Mouse (Mus musculus) liver, embryonic 14.5 days (tissue): ENCODE measurements around the gene Cdca7l. TPM values are rescaled to one million over a fixed set of nuclear protein-coding genes. Genes with fewer than 3 reads are reported as not detected.

Source experiments
- ATAC-seq: fragments of 200-750 bp; cut with Nextera tagmentation; 2 replicates; pipeline ENCODE4 v1.8.0; 2017; ENCODE audit warnings: moderate number of reproducible peaks, mild to moderate bottlenecking, moderate library complexity; ENCODE audit not compliant: insufficient read depth
- DNase-seq, 3 experiments: peaks; one replicate each; pipeline ENCODE4 v3.0.0-alpha.2; 2012 to 2013; ENCODE audit warnings: low read depth in 3 of 3, low spot score in 3 of 3
- H3K27ac ChIP-seq: fragments of 300-500 bp; sonication (generic); 2 replicates; pipeline ENCODE4 v1.5.1; 2014; ENCODE audit warnings: moderate library complexity, mild to moderate bottlenecking, control low read depth, inconsistent platforms
- H3K27me3 ChIP-seq: fragments of 300-500 bp; sonication (generic); 2 replicates; pipeline ENCODE4 v1.6.1; 2014; ENCODE audit warnings: mild to moderate bottlenecking, low read length, moderate library complexity; ENCODE audit not compliant: control insufficient read depth, insufficient read depth
- H3K36me3 ChIP-seq: fragments of 300-500 bp; sonication (generic); replicated peaks from 2 replicates; pipeline ENCODE4 v1.6.1; 2014; ENCODE audit warnings: low read depth; ENCODE audit not compliant: control insufficient read depth, insufficient read depth
- H3K4me1 ChIP-seq, 2 experiments: fragments of 200-500 bp in 1 of 2; fragments of 300-500 bp in 1 of 2; sonication (generic) in 1 of 2; replicated peaks; 2 replicates each; pipeline ENCODE4 v1.6.1; 2012 to 2014; ENCODE audit warnings: antibody characterized with exemption in 1 of 2, inconsistent platforms in 1 of 2, low read length in 1 of 2; ENCODE audit not compliant: control insufficient read depth in 2 of 2, insufficient read depth in 2 of 2
- H3K4me2 ChIP-seq: fragments of 300-500 bp; sonication (generic); 2 replicates; pipeline ENCODE4 v1.6.1; 2014; ENCODE audit warnings: low read depth, mild to moderate bottlenecking, control low read depth, moderate library complexity
- H3K4me3 ChIP-seq, 2 experiments: fragments of 200-500 bp in 1 of 2; fragments of 300-500 bp in 1 of 2; sonication (generic) in 1 of 2; 2 replicates each; pipeline ENCODE4 v1.5.1; 2012 to 2014; ENCODE audit warnings: low read depth in 2 of 2, low read length in 2 of 2, mild to moderate bottlenecking in 2 of 2, control low read depth in 1 of 2, inconsistent platforms in 1 of 2, moderate library complexity in 1 of 2; ENCODE audit not compliant: insufficient read depth in 1 of 2
- H3K9ac ChIP-seq: fragments of 300-500 bp; sonication (generic); replicated peaks from 2 replicates; pipeline ENCODE4 v1.6.1; 2014; ENCODE audit warnings: mild to moderate bottlenecking, control low read depth, moderate library complexity
- H3K9me3 ChIP-seq: fragments of 300-500 bp; sonication (generic); 2 replicates; pipeline ENCODE4 v1.6.1; 2016; ENCODE audit warnings: low read length, mixed read lengths; ENCODE audit not compliant: control insufficient read depth
- CTCF ChIP-seq: IDR thresholded peaks from 2 replicates; pipeline ENCODE4 v1.5.1; 2016; ENCODE audit warnings: antibody characterized with exemption, low read depth, control low read depth
- EP300 ChIP-seq: IDR thresholded peaks from 2 replicates; pipeline ENCODE4 v1.6.1; 2016; ENCODE audit warnings: antibody characterized with exemption, low read depth
- WGBS: fragments of 180-500 bp; shearing (Covaris S2); extraction: QIAGEN DNeasy Blood & Tissue Kit; methylation state at CpG from one replicate; pipeline ENCODE4 v1.1.7; 2014; ENCODE audit not compliant: insufficient replicate concordance; 5-methylcytosine and 5-hydroxymethylcytosine counted together
- polyA plus RNA-seq, 2 experiments: library from polyadenylated mRNA; depleted of rRNA in 1 of 2; stranded (reverse) in 1 of 2; unstranded in 1 of 2; fragments of >200 nt; fragmentation: Nextera tagmentation in 1 of 2; extraction: Ambion mirVana in 1 of 2; gene quantifications; 2 replicates each; pipeline versions ENCODE4 v1.2.1 to v1.2.3; 2012 to 2014

Cdca7l gene
- polyA plus RNA-seq, 2 experiments, result 11.0 to 15.9 TPM

DNA sequence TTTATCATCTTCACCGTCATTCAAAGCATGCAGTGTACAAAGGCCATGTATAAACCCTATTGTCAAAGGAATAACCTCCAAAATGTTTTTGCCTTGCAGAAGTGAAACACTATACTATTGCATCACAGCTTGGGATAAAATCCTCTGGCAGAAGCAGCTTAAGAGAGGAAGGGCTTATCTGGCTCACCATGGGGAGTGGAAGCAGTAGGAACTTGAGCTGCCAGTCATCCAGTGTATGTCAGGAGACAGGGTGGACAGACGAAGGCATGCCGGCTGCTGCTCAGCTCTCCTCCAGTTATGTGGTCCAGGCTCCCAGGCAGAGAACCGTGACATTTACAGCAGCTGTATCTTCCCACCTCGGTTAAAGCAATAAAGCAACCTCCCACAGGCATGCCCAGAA, 28.1 kb downstream of the Cdca7l start:
- Histone ChIP-seq H3K4me1 (no peaks in the 10 kb centered on the region), H3K36me3 (no peaks in the 10 kb centered on the region), H3K27ac (no peak overlapping the region), H3K4me2 (no peak overlapping the region), H3K9ac (no peak overlapping the region), H3K4me3 (no peak overlapping the region), H3K9me3 (no peaks in the 10 kb centered on the region), H3K27me3 (no peaks in the 10 kb centered on the region)
- DNase-seq, result no peak
- no peak for ATAC-seq
- WGBS, result 33% methylated on average over 5 of the region's 5 CpGs
- TF ChIP-seq EP300 (no peak), CTCF (no peak)

DNA sequence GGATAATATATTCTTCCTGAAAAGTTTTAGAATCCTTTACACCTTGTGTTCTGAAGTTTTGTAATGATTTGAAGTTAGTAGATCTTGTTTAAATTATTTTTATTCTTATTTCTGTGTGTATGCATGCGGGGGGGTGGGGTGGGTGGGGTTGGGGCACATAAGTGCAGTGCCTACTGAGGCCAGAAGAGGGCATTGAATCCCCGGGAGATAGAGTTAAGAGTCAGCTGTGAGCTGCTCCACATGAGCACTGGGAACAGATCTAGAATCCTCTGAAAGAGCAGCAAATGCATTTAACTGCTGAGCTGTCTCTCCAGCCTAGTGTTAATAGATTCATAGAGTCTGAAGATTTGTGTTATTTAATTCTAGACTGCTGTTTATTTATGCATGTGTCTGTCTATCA, 30.6 kb downstream of the Cdca7l start:
- 55% methylated on average over 2 of the region's 2 CpGs for WGBS
- H3K36me3 ChIP-seq, result no peaks in the 10 kb centered on the region
- ATAC-seq, result no peak

DNA sequence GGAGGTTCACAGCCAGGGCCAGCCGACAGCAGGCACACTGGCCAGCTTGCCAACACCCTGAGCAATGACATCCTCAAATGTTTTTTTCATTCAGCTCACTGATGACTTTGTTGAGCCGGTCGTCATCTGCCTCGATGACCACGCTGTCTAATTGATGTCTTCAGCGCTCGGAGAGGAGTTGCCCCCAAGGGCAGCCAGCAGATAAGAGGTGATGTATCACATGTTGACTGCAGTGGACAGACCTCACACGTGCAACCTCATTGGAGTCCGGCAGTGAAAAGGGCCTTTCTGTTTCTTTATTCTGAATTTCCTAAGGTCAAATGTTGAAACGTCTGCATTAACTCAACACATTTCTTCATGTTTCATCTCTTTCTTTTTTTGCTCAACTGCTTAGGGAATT, 31.3 kb downstream of the Cdca7l start:
- no peak overlapping the region for H3K27ac ChIP-seq
- H3K9me3 ChIP-seq, result no peaks in the 10 kb centered on the region
- H3K36me3 ChIP-seq, result no peaks in the 10 kb centered on the region
- H3K9ac ChIP-seq, result no peak overlapping the region
- H3K27me3 ChIP-seq, result no peaks in the 10 kb centered on the region
- no peak for TF ChIP-seq EP300
- no peak for TF ChIP-seq CTCF
- H3K4me1 ChIP-seq, result no peaks in the 10 kb centered on the region
- ATAC-seq, result no peak
- H3K4me2 ChIP-seq, result no peak overlapping the region
- WGBS, result 67% methylated on average over 10 of the region's 10 CpGs
- DNase-seq, result no peak
- no peak overlapping the region for H3K4me3 ChIP-seq

More for the DNA sequence above, 30.6 kb downstream of the Cdca7l start:
- Histone ChIP-seq H3K9me3 (no peaks in the 10 kb centered on the region), H3K27me3 (no peaks in the 10 kb centered on the region), H3K4me1 (no peaks in the 10 kb centered on the region), H3K4me2 (no peak overlapping the region), H3K9ac (no peak overlapping the region), H3K27ac (no peak overlapping the region), H3K4me3 (no peak overlapping the region)
- TF ChIP-seq EP300 (no peak), CTCF (no peak)
- DNase-seq, result no peak

DNA sequence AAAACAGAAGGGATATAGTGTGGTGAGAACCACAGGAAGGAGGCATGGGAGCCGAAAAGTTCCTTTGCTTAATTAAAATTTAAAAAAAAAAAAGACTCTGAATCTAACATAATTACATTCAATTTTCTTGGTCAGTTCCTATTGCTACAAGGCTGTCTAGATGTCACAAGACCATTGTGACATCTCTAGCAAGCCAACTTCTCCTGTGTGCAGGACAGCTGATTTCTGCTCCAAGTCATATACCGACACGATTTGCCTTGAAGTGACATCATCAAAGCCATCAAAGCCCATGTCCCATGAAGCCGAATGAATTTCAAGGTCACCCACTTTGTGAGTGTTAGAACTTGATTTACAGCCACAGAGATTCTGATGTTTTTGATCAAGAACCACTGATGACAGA, 33.3 kb downstream of the Cdca7l start:
- 65% methylated on average over 4 of the region's 4 CpGs for WGBS
- no peaks in the 10 kb centered on the region for H3K27me3 ChIP-seq
- H3K9me3 ChIP-seq, result no peaks in the 10 kb centered on the region
- no peaks in the 10 kb centered on the region for H3K4me1 ChIP-seq
- ATAC-seq (no peak), DNase-seq (no peak)
- no peak overlapping the region for H3K9ac ChIP-seq
- H3K4me2 ChIP-seq, result no peak overlapping the region
- H3K27ac ChIP-seq, result no peak overlapping the region
- no peak overlapping the region for H3K4me3 ChIP-seq
- no peaks in the 10 kb centered on the region for H3K36me3 ChIP-seq
- TF ChIP-seq CTCF (no peak), EP300 (no peak)

DNA sequence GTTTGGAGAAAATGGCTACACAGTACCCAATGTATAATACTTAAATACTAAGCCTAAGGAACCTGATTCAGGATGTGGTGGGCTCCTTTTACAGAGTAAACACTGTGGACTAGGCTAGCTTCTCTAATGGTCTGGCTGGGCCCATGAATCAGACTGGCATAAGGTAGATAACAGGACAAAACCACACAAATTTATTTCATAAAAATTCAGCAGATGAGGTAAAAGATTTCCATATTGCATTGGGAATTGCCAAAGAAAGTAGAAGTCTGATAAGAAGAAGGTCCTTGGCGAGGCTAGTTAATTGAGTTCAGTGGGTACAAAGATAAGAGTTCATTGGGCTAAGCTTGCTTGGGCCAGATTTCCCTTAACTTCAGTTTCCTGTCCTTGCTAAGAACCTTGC, 36.6 kb downstream of the Cdca7l start:
- DNase-seq (no peak), ATAC-seq (no peak)
- Histone ChIP-seq H3K27me3 (no peaks in the 10 kb centered on the region), H3K4me1 (peaks cover 5 to 6% of the 10 kb centered on the region in 2 experiments; a peak in 3 of 4 replicates), H3K9ac (no peak overlapping the region), H3K4me2 (no peak overlapping the region), H3K36me3 (no peaks in the 10 kb centered on the region), H3K4me3 (no peak overlapping the region), H3K9me3 (no peaks in the 10 kb centered on the region), H3K27ac (no peak overlapping the region)
- 11% methylated on average over 1 of the region's 1 CpGs for WGBS
- TF ChIP-seq EP300 (no peak), CTCF (no peak)
